8 mouse cellular contexts compared by ENCODE assay signal in genomic region chr1:160045056-160045715, GRCm38 (mm10). TPM values are rescaled to one million over a fixed set of nuclear protein-coding genes. Genes with fewer than 3 reads are reported as not detected.
DNase-seq lines count a peak whose midpoint lies in the region; ATAC-seq lines count a peak whose summit lies in the region.

No protein-coding gene starts in this region.

- peaks cover 11% of the 10 kb centered on the region for H3K4me1 ChIP-seq in midbrain, embryonic 10.5 days
- H3K4me1 ChIP-seq in midbrain, embryonic 16.5 days (ENCODE audit: control insufficient read depth, insufficient read depth, low read length): peaks cover 6% of the 10 kb centered on the region; the same call in 1 of the 2 replicates
- 0 out of 2 replicates have a peak, but pooled peaks cover under 1% of the 10 kb centered on the region for H3K4me1 ChIP-seq in embryonic facial prominence, embryonic 14.5 days (ENCODE audit: control insufficient read depth, insufficient read depth, low read length)
- no peaks in the 10 kb centered on the region for H3K4me1 ChIP-seq in hindbrain, embryonic 14.5 days (replicated peaks; ENCODE audit: control insufficient read depth, insufficient read depth, low read length)
- H3K4me1 ChIP-seq in liver, embryonic 15.5 days (replicated peaks): peaks cover 71% of the 10 kb centered on the region

- DNase-seq in midbrain, embryonic 10.5 days (ENCODE audit: low spot score): no peak
- DNase-seq in embryonic facial prominence, embryonic 14.5 days (ENCODE audit: low spot score): peak; percentile 27
- DNase-seq in hindbrain, embryonic 14.5 days (ENCODE audit: low spot score): no peak
- no peak for DNase-seq in yolk sac, embryonic 10.5 days (ENCODE audit: low spot score)
- DNase-seq in embryo, embryonic 10.5 days (ENCODE audit: low spot score): no peak
- DNase-seq in layer of hippocampus, adult 11-12 months (ENCODE audit: low spot score): no peak

- no peaks in the 10 kb centered on the region for H3K9me3 ChIP-seq in midbrain, embryonic 10.5 days (replicated peaks)
- H3K9me3 ChIP-seq in midbrain, embryonic 16.5 days (replicated peaks; ENCODE audit: control insufficient read depth, low read length, poor library complexity, severe bottlenecking): no peaks in the 10 kb centered on the region
- no peaks in the 10 kb centered on the region for H3K9me3 ChIP-seq in embryonic facial prominence, embryonic 14.5 days (ENCODE audit: control insufficient read depth, low read length)
- no peaks in the 10 kb centered on the region for H3K9me3 ChIP-seq in hindbrain, embryonic 14.5 days (ENCODE audit: control insufficient read depth, low read length)
- no peaks in the 10 kb centered on the region for H3K9me3 ChIP-seq in liver, embryonic 15.5 days (replicated peaks)

- H3K4me2 ChIP-seq in midbrain, embryonic 16.5 days (ENCODE audit: low read length): no peak overlapping the region
- H3K4me2 ChIP-seq in embryonic facial prominence, embryonic 14.5 days (ENCODE audit: low read depth, low read length): peak overlapping the region; percentile 63
- H3K4me2 ChIP-seq in hindbrain, embryonic 14.5 days (replicated peaks): peak overlapping the region; percentile 46; the same call in 1 of the 2 replicates
- peak overlapping the region; percentile 83 for H3K4me2 ChIP-seq in liver, embryonic 15.5 days

- H3K9ac ChIP-seq in midbrain, embryonic 16.5 days (ENCODE audit: low read depth, low read length): no peak overlapping the region
- H3K9ac ChIP-seq in embryonic facial prominence, embryonic 14.5 days (ENCODE audit: low read depth, low read length): peak overlapping the region; percentile 60
- H3K9ac ChIP-seq in hindbrain, embryonic 14.5 days: no peak overlapping the region
- peak overlapping the region; percentile 71 for H3K9ac ChIP-seq in liver, embryonic 15.5 days

- peaks cover 8% of the 10 kb centered on the region; the same call in 1 of the 2 replicates for H3K27me3 ChIP-seq in midbrain, embryonic 10.5 days (ENCODE audit: low read depth, poor library complexity, severe bottlenecking)
- peaks cover 4% of the 10 kb centered on the region; the same call in 1 of the 2 replicates for H3K27me3 ChIP-seq in midbrain, embryonic 16.5 days (ENCODE audit: control insufficient read depth, insufficient read depth, low read depth, low read length)
- H3K27me3 ChIP-seq in embryonic facial prominence, embryonic 14.5 days (replicated peaks; ENCODE audit: control insufficient read depth, insufficient read depth, low read length): no peaks in the 10 kb centered on the region
- no peaks in the 10 kb centered on the region for H3K27me3 ChIP-seq in hindbrain, embryonic 14.5 days (ENCODE audit: control insufficient read depth, insufficient read depth, low read length)
- no peaks in the 10 kb centered on the region; the same call in 1 of the 2 replicates for H3K27me3 ChIP-seq in liver, embryonic 15.5 days

- H3K4me3 ChIP-seq in midbrain, embryonic 10.5 days: peak overlapping the region; percentile 59
- H3K4me3 ChIP-seq in midbrain, embryonic 16.5 days (ENCODE audit: low read depth, low read length): no peak overlapping the region
- peak overlapping the region; percentile 52 for H3K4me3 ChIP-seq in embryonic facial prominence, embryonic 14.5 days (ENCODE audit: low read depth, low read length)
- no peak overlapping the region for H3K4me3 ChIP-seq in hindbrain, embryonic 14.5 days (replicated peaks; ENCODE audit: low read length)
- H3K4me3 ChIP-seq in liver, embryonic 15.5 days (replicated peaks): peak overlapping the region; percentile 67

- no peaks in the 10 kb centered on the region for H3K36me3 ChIP-seq in midbrain, embryonic 10.5 days
- H3K36me3 ChIP-seq in midbrain, embryonic 16.5 days (ENCODE audit: control insufficient read depth, insufficient read depth, low read length): no peaks in the 10 kb centered on the region
- H3K36me3 ChIP-seq in embryonic facial prominence, embryonic 14.5 days (ENCODE audit: control insufficient read depth, insufficient read depth, low read length): no peaks in the 10 kb centered on the region
- H3K36me3 ChIP-seq in hindbrain, embryonic 14.5 days (replicated peaks; ENCODE audit: control insufficient read depth, insufficient read depth): no peaks in the 10 kb centered on the region
- H3K36me3 ChIP-seq in liver, embryonic 15.5 days (replicated peaks): no peaks in the 10 kb centered on the region; the same call in 1 of the 2 replicates

- no peak overlapping the region for H3K27ac ChIP-seq in midbrain, embryonic 10.5 days (replicated peaks)
- H3K27ac ChIP-seq in midbrain, embryonic 16.5 days (ENCODE audit: low read length): no peak overlapping the region
- H3K27ac ChIP-seq in embryonic facial prominence, embryonic 14.5 days (replicated peaks; ENCODE audit: low read depth, low read length): no peak overlapping the region; the same call in 1 of the 2 replicates
- no peak overlapping the region for H3K27ac ChIP-seq in hindbrain, embryonic 14.5 days
- peak overlapping the region; percentile 86 for H3K27ac ChIP-seq in liver, embryonic 15.5 days (replicated peaks)

- no peak for ATAC-seq in midbrain, embryonic 16.5 days
- ATAC-seq in embryonic facial prominence, embryonic 14.5 days (ENCODE audit: low read depth): no peak
- no peak for ATAC-seq in hindbrain, embryonic 14.5 days (ENCODE audit: low FRiP score)
- no peak for ATAC-seq in liver, embryonic 15.5 days (ENCODE audit: insufficient read depth)

- 75% methylated on average over 3 of the region's 3 CpGs for WGBS in midbrain, embryonic 10.5 days
- WGBS in midbrain, embryonic 16.5 days: 73% methylated on average over 3 of the region's 3 CpGs
- WGBS in embryonic facial prominence, embryonic 14.5 days: 65% methylated on average over 3 of the region's 3 CpGs
- 79% methylated on average over 3 of the region's 3 CpGs for WGBS in hindbrain, embryonic 14.5 days
- WGBS in liver, embryonic 15.5 days (ENCODE audit: insufficient replicate concordance): 37% methylated on average over 3 of the region's 3 CpGs

RNA-seq across cellular contexts. Expression of gene 4930523C07Rik, which starts 1.0 kb away (rescaled TPM):
- 1.8 and 3.2 TPM in 2 replicates for polyA plus RNA-seq in midbrain, embryonic 10.5 days (2016; fragmentation: Nextera tagmentation; extraction: Ambion mirVana)
- polyA plus RNA-seq in midbrain, embryonic 16.5 days (2015; fragmentation: Nextera tagmentation; extraction: Ambion mirVana): 2.7 and 3.1 TPM in 2 replicates
- polyA plus RNA-seq in embryonic facial prominence, embryonic 14.5 days (2014; fragmentation: Nextera tagmentation; extraction: Ambion mirVana): 14.2 and 15.1 TPM in 2 replicates
- polyA plus RNA-seq in hindbrain, embryonic 14.5 days (2014; fragmentation: Nextera tagmentation; extraction: Ambion mirVana): 2.8 and 2.9 TPM in 2 replicates
- polyA plus RNA-seq in liver, embryonic 15.5 days (2015; fragmentation: Nextera tagmentation; extraction: Ambion mirVana): 24.9 and 25.5 TPM in 2 replicates

Comparison
In these comparisons a context has a peak if more than half of its experiments do, and no peak if none do; other contexts are left out.
1. H3K4me3 ChIP-seq: peak in midbrain, embryonic 10.5 days (single experiment), embryonic facial prominence, embryonic 14.5 days (single experiment) and liver, embryonic 15.5 days (single experiment); none in midbrain, embryonic 16.5 days (single experiment) and hindbrain, embryonic 14.5 days (single experiment).
2. H3K9ac ChIP-seq: peak in embryonic facial prominence, embryonic 14.5 days (single experiment) and liver, embryonic 15.5 days (single experiment); none in midbrain, embryonic 16.5 days (single experiment) and hindbrain, embryonic 14.5 days (single experiment).